Mouse (Mus musculus): Measurements from ENCODE around the gene Dclk1.

Dclk1 gene

DNA sequence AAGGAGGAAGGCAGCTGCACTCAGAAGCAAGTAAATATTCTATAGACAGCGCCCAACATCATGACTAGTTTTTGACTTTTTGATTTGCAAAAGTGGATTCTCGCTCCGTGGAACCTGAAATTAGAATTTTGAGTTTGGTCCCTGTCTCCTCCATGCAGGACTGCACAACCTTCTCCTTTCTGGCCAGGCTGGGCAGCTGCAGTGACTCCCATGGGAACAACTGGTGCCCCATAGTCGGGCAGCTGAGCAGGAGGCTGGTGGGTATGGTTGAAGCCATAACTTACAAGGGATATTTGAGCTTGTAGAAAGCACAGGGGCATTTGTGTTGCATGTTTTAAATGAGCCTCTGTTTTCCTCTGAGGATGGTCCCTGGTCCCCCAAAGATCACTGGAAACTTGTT lies 88.3 kb downstream of the Dclk1 start:
- DNase-seq (ENCODE audit: extremely low read depth, low read depth, low spot score) = no peak

DNA sequence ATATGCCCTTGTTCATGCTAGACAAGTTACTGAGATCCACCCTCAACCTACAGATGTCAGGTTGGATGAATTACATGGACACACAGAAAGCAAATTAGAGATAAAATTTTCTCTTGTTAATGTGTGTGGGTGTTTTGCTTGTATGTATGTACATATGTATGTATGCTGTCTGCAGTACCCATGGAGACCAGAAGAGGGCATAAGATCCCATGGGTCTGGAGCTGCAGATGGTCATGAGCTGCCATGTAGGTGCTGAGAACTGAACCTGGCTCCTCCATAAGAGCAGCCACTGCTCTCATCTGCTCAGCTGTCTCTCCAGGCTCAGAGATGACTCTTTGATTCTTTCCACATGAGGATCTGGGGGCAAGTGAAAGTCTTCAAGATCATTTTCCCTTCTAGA lies 89.5 kb downstream of the Dclk1 start:
- DNase-seq (ENCODE audit: extremely low read depth, low read depth, low spot score) = no peak

DNA sequence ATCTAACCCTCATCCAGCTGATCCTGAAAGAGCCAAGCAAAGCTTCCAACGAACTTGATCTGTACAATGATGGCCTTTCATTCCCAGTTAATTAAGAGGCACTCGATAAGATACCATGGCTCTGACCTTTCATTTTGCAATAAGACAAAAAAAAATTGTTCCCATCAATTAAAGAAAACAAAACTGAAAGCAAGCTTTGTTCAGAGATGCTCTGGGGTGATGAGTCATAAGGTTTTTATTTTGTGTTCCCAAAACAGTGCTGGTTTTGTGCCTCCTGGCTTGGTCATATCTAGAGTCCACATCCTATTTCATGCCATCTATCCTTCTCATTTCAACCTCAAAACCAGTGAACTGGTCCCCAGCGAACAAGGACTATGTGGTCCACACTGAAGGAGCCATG lies 91.3 kb downstream of the Dclk1 start:
- DNase-seq (ENCODE audit: extremely low read depth, low read depth, low spot score) = no peak

- no peak for DNase-seq (ENCODE audit: extremely low read depth, low read depth, low spot score)
These were observed 94.7 kb downstream of the Dclk1 start for GRCm38 (mm10) chr3:55336895-55337294.

- DNase-seq (ENCODE audit: extremely low read depth, low read depth, low spot score) = no peak
These were observed 95.5 kb downstream of the Dclk1 start for GRCm38 (mm10) chr3:55337671-55338070.

GRCm38 (mm10) chr3:55342445-55342844 lies 100.3 kb downstream of the Dclk1 start:
- DNase-seq (ENCODE audit: extremely low read depth, low read depth, low spot score) = no peak

GRCm38 (mm10) chr3:55347371-55348025 lies 105.3 kb downstream of the Dclk1 start:
- no peak for DNase-seq (ENCODE audit: extremely low read depth, low read depth, low spot score)

GRCm38 (mm10) chr3:55348026-55348390 lies 105.8 kb downstream of the Dclk1 start:
- DNase-seq (ENCODE audit: extremely low read depth, low read depth, low spot score) = no peak

- DNase-seq (ENCODE audit: extremely low read depth, low read depth, low spot score) = no peak
These were observed 108.0 kb downstream of the Dclk1 start for GRCm38 (mm10) chr3:55350194-55350593.

GRCm38 (mm10) chr3:55351281-55352052 lies 109.3 kb downstream of the Dclk1 start:
- no peak for DNase-seq (ENCODE audit: extremely low read depth, low read depth, low spot score)

- DNase-seq (ENCODE audit: extremely low read depth, low read depth, low spot score) = no peak
These were observed 110.4 kb downstream of the Dclk1 start for GRCm38 (mm10) chr3:55352529-55352928.

- no peak for DNase-seq (ENCODE audit: extremely low read depth, low read depth, low spot score)
These were observed 111.0 kb downstream of the Dclk1 start for GRCm38 (mm10) chr3:55353169-55353568.

DNA sequence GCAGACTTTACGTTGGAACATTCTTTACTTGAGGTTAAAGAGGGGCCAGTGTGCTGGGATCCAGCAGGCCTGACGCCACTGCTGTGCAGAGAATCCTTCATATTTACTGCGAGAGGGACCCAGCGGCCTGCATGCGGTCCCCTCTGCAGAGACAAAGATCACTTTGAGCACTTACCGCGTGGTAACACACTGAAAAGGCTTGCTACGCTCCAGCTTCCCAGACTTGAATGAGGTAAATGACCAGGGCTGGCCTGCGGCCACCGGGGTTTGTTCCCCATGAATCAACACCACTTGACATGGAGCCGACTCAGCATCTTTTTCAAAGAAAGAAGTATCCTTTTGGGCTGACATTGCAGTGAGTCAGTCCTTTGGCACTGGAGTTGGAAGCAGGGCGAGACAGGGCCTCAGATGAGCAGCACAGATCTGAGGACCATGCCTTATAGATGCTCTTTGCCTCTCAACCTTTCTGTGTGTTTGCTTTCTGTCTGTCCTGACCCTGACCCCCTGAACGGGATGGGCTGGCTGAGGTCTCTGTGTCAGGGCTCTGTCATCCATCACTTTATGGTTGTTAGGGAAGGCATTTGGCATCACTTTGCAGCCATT lies 111.8 kb downstream of the Dclk1 start:
- no peak for DNase-seq (ENCODE audit: extremely low read depth, low read depth, low spot score)

GRCm38 (mm10) chr3:55354765-55355164 lies 112.6 kb downstream of the Dclk1 start:
- DNase-seq (ENCODE audit: extremely low read depth, low read depth, low spot score) = no peak

- no peak for DNase-seq (ENCODE audit: extremely low read depth, low read depth, low spot score)
These were observed 116.3 kb downstream of the Dclk1 start for GRCm38 (mm10) chr3:55358486-55358885.

DNA sequence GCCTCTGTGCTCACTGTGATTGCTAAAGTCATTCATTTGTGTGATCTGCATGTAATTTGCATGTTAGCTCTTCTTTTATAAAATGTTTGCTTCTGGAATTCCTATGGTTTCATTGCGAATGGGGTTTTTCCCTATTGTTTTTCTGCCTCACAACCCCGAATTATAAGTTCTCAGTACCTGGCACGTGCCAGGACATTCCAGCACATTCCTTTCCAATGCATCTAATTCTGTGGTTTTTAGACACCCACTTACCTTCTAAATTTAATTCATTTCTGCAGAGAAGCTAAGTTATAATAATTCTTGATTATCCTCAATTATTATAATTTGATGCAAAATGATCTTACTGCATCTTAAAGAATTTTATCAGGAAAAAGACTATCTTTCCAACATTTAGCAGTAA lies 118.7 kb downstream of the Dclk1 start:
- DNase-seq (ENCODE audit: extremely low read depth, low read depth, low spot score) = no peak

DNA sequence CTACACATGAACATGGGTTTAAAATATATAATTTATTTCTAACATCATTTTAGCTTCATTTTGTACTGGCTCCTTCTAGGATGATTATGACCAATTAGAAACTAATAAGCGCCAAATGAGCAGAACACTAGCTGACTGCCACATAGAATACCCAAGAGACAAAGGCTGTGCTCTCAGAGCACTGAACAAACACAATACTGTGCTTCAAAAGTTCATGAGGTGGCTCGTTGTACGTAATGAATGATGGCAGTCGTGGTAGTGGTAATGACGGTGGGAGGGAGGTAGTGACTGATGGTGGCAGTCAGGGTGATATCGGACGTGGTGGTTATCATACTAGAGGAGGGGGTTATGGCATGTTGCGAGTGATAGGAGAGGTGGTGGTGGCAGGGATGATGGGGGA lies 125.0 kb downstream of the Dclk1 start:
- DNase-seq (ENCODE audit: extremely low read depth, low read depth, low spot score) = no peak

DNA sequence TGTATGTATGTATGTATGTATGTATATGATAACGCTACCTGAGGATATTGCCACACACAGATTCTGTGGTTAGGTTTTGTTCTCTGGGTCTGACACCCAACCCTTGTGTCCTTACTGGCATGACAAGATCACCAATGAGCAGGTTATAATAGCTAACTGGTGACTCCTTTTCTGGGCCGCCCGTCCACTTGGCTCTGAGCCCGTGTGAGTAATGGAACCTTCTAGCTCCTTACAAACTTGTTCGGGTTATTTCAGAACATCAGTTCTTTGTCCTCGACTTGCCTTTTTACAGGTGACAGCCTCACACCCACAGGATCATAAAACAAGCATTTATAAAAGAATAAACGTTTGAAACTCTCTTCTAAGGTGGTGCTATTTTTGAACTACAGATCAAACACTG lies 127.0 kb downstream of the Dclk1 start:
- no peak for DNase-seq (ENCODE audit: extremely low read depth, low read depth, low spot score)

- no peak for DNase-seq (ENCODE audit: extremely low read depth, low read depth, low spot score)
These were observed 131.5 kb downstream of the Dclk1 start for GRCm38 (mm10) chr3:55373689-55374088.

DNA sequence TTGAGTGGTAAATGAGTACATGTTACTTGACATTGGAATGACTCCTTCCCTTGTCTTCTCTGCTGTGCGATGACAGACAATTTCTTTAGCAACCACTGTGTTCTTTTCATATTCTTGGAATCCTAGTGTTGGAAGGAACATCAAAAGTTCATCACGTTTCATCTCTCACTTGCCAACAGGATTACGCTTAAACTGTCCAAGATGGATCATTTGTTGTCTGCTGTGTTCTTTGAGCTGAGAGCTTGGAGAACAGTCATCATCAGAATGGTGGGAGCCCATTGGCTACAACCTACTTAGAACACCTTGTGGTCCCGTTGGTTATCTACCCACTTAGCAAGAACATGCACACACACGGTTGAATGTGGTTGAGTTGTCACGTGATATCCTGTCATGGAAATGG lies 136.4 kb downstream of the Dclk1 start:
- DNase-seq (ENCODE audit: extremely low read depth, low read depth, low spot score) = no peak

- DNase-seq (ENCODE audit: extremely low read depth, low read depth, low spot score) = no peak
These were observed 138.3 kb downstream of the Dclk1 start for GRCm38 (mm10) chr3:55380471-55380870.

- DNase-seq (ENCODE audit: extremely low read depth, low read depth, low spot score) = no peak
These were observed 150.4 kb downstream of the Dclk1 start for GRCm38 (mm10) chr3:55392605-55393004.
